Mouse (Mus musculus): ENCODE measurements around the gene Fbxo31.
A peak's percentile ranks its signal among the peaks of the same experiment; 100 is the strongest.

The Fbxo31 gene

DNA sequence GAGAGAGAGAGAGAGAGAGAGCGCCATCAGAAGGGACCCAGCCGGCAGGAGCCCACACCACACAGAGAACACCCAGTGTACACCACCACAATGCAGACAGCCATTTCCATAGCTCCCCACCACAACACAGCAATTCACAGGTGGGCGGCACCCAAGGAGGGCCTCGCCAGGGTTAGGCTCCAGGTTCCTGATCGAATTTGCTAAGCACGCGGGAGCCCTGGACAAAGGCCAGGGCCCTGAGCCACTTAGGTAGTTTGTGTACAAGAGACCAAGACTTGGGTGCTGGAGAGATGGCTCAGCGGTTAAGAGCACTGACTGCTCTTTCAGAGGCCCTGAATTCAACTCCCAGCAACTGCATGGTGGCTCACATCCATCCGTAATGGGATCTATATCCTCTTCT is 26.1 kb downstream of the Fbxo31 start:
- DNase-seq (ENCODE audit: low read depth, low spot score), result no peak

DNA sequence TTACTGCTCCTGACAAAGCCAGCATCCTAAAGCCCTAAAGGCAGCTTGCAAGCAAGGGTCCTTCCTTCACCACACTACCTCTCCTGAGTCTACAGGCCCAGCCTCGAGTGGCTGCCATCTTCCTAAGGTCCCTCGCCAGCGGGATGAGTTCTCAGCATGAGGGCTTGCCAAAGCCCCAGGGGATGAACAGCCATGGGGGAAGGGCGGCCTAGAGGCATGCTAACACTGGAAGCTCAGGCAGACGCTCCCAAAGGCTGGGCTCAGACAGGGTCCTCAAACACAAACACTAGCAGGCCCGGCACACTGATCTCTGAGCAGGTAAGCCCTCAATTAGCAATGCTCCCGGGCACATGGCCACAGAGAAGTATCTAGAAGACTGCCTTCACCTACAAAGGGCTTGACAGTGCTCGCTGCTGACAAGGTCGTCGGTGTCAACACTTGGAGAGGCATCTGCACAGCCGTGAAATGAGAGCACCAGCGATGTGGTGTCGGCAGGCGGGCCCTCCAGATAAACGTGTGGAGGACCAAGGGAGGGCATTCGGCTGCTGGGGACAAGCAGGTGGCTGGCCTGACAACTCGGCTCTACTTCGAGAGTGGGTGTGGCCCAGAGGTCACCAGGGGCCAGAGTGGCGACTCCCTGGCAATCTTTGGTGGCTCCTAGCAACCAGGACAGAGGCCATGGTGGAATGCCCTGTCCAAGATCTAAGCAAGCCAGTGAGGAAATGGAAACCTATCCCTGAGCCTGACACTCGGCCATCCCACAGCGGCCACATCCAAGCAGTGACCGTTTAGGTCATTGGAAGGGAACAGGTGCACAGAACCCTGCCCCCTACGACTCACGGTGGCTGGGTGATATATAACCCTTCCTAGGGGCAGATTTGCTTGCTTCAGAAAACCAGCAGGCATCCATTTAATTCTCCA is 27.3 kb downstream of the Fbxo31 start:
- no peak for DNase-seq (ENCODE audit: low read depth, low spot score)

GRCm38 (mm10) chr8:121550056-121550455 is 28.6 kb downstream of the Fbxo31 start:
- DNase-seq (ENCODE audit: low read depth, low spot score), result no peak

- DNase-seq (ENCODE audit: low read depth, low spot score), result peak; percentile 77
Measured at GRCm38 (mm10) chr8:121547132-121547531, 31.5 kb downstream of the Fbxo31 start.

- no peak for DNase-seq (ENCODE audit: low read depth, low spot score)
Measured at GRCm38 (mm10) chr8:121544936-121545335, 33.7 kb downstream of the Fbxo31 start.

DNA sequence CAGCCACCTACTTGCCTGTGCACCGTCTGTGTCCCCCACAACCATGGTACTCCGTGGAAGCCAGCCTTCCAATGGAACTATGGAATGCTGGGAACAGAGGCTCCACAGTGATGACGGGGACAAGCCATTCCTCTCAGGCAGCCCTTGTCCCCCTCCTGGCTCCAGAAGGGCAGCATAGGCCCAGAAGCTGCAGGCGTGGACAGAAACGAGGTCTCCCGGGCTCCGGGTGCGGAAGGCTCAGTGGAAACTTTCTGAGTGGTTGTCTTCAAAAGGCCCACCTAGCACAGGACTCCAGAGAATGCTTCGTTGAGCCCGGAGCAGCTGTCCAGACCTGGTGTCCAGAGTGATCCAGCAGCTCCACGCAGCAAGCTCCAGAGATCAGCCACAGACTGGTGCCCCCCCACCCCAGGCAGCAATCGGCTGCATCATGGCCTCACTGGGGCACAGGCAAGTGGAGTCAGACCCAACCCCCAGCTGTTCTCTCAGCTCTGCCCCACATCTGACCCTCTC is 34.3 kb downstream of the Fbxo31 start, which contains the start of gene 1700018B08Rik:
1700018B08Rik (minus strand) TSS at position 45 of the 510 bp plus-strand sequence.
- no peak for DNase-seq (ENCODE audit: low read depth, low spot score)

GRCm38 (mm10) chr8:121542901-121543300 is 35.7 kb downstream of the Fbxo31 start:
- no peak for DNase-seq (ENCODE audit: low read depth, low spot score)

DNA sequence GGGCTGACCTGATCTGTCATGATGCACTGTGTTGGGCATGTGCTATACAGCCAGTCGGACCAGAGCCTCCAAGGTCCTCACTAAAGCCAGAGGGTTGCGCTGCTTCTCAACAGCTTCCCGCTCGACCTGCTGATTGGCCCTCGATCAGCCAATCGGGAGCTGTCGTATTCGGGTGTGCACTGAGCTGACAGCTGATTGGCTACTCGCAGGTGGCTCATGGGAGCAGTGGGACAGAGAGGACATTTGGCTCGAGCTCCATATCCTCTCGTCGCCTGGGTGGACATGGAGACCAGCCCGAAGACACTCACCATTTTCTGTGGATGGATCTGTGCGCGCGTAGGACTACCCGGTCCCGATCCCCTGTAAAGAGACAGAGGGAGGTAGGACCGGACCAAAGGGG is 36.7 kb downstream of the Fbxo31 start:
- no peak for DNase-seq (ENCODE audit: low read depth, low spot score)

- DNase-seq (ENCODE audit: low read depth, low spot score), result no peak
Measured at GRCm38 (mm10) chr8:121532381-121532780, 46.2 kb downstream of the Fbxo31 start.

- DNase-seq (ENCODE audit: low read depth, low spot score), result no peak
Measured at GRCm38 (mm10) chr8:121530639-121531038, 48.0 kb downstream of the Fbxo31 start.

DNA sequence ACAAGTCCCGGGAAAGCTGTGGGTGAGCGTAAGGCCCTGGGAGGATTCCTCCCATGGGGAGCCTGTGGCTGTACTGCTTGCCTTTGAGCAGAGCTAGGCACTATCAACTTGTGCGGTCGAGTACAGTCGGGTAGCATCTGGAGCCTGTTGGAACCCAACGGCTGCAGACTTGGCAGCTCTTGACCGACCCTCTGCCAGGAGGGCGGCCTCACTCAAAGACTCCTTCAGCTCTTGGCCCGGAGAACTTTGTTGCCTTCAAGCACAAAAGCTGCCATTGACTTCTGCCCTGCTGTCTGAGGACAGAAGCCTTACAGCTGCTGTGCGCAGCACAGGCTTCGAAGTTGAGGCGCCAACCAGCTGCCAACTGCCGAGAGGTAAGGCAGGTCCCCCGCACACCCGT is 49.8 kb downstream of the Fbxo31 start:
- DNase-seq (ENCODE audit: low read depth, low spot score), result no peak

DNA sequence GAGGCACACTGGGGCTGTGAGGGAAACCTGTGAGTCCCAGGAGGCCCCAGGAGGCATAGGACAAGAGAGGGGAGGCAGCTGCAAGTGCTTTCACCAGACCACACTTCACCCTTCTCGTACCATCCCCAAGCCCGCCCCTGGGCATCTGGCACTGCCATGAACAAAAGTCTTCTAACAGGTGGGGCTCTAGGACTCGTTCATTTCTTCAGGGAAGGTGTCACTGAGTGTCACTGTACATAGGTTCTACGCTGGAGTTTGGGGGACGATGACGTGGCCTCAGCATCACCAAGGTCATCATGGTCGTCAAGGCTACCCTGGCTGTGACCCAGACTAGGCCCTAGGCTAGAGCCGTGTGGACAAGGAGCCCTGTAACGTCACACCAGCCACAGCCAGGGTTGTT is 50.9 kb downstream of the Fbxo31 start:
- no peak for DNase-seq (ENCODE audit: low read depth, low spot score)

- DNase-seq (ENCODE audit: low read depth, low spot score), result no peak
Measured at GRCm38 (mm10) chr8:121526811-121527550, 51.6 kb downstream of the Fbxo31 start.

DNA sequence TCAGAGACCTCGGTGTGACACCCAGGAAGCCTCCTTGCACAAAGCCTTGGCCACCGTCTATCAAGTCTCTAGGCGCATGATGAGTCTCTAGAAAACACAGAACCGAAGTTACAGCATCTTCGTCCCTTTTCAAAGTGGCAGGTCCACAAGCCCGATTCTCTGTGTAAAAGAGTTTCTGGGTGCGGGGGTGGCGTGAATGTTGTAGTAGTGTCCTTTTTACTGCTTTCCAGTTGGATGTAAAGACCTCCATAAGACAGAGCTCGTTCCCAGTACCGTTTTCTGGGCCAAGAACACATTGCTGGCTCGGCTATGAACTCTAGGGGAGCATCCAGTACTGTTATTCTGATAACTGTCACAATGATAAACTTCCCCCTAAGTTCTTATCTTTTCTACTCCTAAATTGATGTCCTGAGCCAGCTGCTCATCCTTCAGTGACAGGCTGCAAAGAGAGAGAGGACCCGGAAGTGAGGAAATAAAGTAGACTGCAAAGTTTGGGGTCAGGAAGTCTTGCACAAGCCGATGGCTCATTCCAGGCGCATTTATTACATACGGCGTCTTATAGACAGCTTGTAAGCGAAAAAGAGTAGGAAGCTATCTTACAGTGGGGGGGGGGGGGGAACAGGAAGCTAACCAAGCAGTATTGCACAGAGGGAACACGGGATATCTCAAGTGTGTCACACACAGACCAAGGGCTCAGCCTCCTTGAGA is 53.3 kb downstream of the Fbxo31 start:
- DNase-seq (ENCODE audit: low read depth, low spot score), result no peak

DNA sequence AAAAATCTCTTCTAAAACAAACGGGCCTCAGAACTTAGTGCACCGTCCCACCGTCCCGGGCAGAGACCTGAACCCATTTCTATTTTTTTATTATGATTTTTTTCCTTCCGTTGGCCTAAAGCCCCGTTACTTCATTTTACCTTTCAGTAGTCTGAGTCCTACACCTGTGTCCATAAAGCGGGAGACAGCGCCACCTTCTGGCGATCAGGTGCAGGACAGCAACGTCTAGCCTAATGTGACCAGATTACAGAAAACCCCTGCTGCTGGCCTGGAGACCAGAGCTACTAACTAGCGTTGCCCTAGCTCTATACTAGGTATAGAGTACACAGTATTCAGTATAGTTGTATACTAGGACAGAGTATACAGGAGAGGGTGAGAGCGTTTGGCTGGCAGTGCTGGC is 65.2 kb downstream of the Fbxo31 start:
- DNase-seq (ENCODE audit: low read depth, low spot score), result peak; percentile 52

DNA sequence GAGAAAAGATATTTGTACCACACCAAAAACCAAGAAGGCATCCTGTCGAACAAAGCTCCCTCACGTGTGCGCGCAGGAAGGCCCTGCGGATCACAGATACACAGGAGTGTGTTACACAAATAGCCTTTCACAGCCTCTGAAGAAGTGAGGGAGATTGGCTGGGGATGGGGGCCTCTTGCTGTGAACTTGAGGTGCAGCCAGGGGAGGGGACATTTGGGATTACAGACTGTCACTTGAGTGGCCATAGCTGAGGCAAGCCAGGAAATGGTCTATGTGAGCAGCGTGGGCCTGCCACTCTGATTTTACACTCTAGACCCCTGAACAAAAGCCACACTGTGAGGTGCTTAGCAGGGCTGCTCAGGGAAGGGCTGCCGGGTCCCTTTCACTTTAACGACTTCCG is 66.9 kb downstream of the Fbxo31 start:
- DNase-seq (ENCODE audit: low read depth, low spot score), result no peak

Data from CD4-positive helper T cell, adult 2 months (primary cell).